Mouse (Mus musculus): ENCODE data around the gene Slain1. TPM values are rescaled to one million over a fixed set of nuclear protein-coding genes. Genes with fewer than 3 reads are reported as not detected.
A peak's percentile ranks its signal among the peaks of the same experiment; 100 is the strongest.
"Not testable (repeated sequence)": the region's sequence is repeated elsewhere in the genome, so short reads cannot be mapped to it uniquely, and the experiment has no call there.

The Slain1 gene
- polyA plus RNA-seq, 1 experiment from 2014 or later = 2.7 TPM

DNA sequence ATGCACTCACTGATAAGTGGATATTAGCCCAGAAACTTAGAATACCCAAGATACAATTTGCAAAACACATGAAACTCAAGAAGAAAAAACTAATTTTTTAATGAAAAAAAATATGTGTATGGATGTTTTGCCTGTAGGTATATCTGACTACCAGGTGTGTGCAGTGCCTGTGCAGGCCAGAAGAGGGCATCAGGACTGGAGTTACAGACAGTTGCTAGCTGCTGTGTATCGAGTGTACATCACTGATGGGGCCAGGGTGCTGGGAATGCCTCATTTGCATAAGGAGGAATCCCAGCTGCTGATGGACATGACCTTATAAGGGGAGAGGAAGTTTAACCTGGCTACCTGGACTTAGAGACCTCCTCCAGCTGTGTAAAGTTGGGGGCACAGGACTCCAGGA lies 82.6 kb downstream of the Slain1 start:
- Histone ChIP-seq H3K9me3 (ENCODE audit: control insufficient read depth, low read length) (no peaks in the 10 kb centered on the region), H3K9ac (ENCODE audit: low read depth, low read length) (no peak overlapping the region), H3K27ac (replicated peaks; ENCODE audit: low read depth, low read length) (no peak overlapping the region), H3K4me1 (ENCODE audit: control insufficient read depth, insufficient read depth, low read length) (peaks cover 3% of the 10 kb centered on the region; the same call in 1 of the 2 replicates), H3K36me3 (ENCODE audit: control insufficient read depth, insufficient read depth, low read length) (no peaks in the 10 kb centered on the region), H3K27me3 (replicated peaks; ENCODE audit: control insufficient read depth, insufficient read depth, low read length) (no peaks in the 10 kb centered on the region), H3K4me2 (ENCODE audit: low read depth, low read length) (no peak overlapping the region), H3K4me3 (ENCODE audit: low read depth, low read length) (no peak overlapping the region)
- ATAC-seq (ENCODE audit: low read depth) (no peak), DNase-seq (ENCODE audit: low spot score) (no peak)
- 64% methylated on average over 1 of the region's 1 CpGs for WGBS

DNA sequence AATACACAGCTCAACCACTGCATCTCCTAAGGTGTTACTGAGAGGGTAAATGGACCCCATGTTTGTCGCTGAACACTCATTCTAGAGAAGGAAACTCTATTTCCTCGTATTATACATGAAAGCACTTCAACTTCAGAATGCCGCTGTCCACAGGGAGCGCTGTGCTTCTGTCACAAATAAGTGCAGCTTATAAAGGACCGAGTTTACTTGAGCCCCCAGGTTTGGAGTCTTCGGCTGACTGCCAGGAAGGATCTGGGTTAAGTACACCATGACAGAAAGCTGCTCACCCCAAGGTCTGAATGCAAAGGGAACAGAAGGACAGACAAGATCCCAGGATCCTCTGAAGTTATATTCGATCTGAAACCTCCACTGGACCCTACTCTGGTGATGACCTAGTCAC lies 91.2 kb downstream of the Slain1 start:
- WGBS = 80% methylated on average over 7 of the region's 7 CpGs

DNA sequence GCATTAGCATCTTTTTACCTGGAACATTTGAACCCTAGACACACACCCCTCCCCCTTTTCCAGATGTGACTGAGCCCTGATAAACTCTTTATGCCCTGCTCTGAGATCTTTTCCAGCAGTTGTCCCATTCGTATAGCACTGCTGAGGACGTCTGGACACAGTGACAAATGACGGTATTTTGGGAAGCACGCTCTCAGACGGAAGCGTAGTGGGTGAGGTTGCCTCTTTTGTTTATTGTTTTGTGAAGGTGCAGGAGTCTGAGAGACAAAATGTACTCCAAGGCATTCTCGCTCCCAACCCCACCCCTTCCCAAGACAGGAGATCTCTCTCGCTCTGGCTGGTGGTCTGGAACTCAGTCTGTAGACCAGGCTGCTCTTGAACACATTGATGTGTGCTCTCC lies 92.1 kb downstream of the Slain1 start:
- ATAC-seq (ENCODE audit: low read depth) (no peak), DNase-seq (ENCODE audit: low spot score) (no peak)
- Histone ChIP-seq H3K4me3 (ENCODE audit: low read depth, low read length) (no peak overlapping the region), H3K27ac (replicated peaks; ENCODE audit: low read depth, low read length) (no peak overlapping the region), H3K4me1 (ENCODE audit: control insufficient read depth, insufficient read depth, low read length) (no peaks in the 10 kb centered on the region), H3K9me3 (ENCODE audit: control insufficient read depth, low read length) (no peaks in the 10 kb centered on the region), H3K36me3 (ENCODE audit: control insufficient read depth, insufficient read depth, low read length) (no peaks in the 10 kb centered on the region), H3K27me3 (replicated peaks; ENCODE audit: control insufficient read depth, insufficient read depth, low read length) (no peaks in the 10 kb centered on the region), H3K4me2 (ENCODE audit: low read depth, low read length) (no peak overlapping the region), H3K9ac (ENCODE audit: low read depth, low read length) (no peak overlapping the region)
- 71% methylated on average over 8 of the region's 8 CpGs for WGBS

More for the DNA sequence above, 91.2 kb downstream of the Slain1 start:
- DNase-seq (ENCODE audit: low spot score) = no peak
- Histone ChIP-seq H3K36me3 (ENCODE audit: control insufficient read depth, insufficient read depth, low read length) (no peaks in the 10 kb centered on the region), H3K9me3 (ENCODE audit: control insufficient read depth, low read length) (no peaks in the 10 kb centered on the region), H3K9ac (ENCODE audit: low read depth, low read length) (no peak overlapping the region), H3K4me1 (ENCODE audit: control insufficient read depth, insufficient read depth, low read length) (no peaks in the 10 kb centered on the region), H3K27ac (replicated peaks; ENCODE audit: low read depth, low read length) (no peak overlapping the region), H3K27me3 (replicated peaks; ENCODE audit: control insufficient read depth, insufficient read depth, low read length) (no peaks in the 10 kb centered on the region), H3K4me3 (ENCODE audit: low read depth, low read length) (no peak overlapping the region), H3K4me2 (ENCODE audit: low read depth, low read length) (no peak overlapping the region)
- no peak for ATAC-seq (ENCODE audit: low read depth)

DNA sequence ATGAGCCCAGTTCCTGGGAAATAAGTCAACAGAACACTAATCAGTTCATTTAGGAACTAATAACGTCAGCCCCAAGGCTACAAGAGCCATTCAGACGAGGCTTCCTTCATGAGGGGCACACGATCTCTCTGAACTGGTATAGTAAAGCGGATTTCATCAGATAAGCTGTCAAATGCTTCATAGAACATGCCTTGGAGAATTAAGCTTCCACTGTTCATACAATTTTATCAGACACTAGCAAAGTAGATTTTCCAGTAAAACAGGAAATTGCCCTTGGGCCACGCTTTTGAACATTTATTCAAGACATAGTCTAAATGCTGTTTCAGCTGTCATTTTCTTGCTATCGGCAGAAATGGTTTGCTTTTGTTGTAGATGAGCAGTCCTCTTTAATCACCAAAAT lies 97.3 kb downstream of the Slain1 start:
- Histone ChIP-seq H3K9me3 (ENCODE audit: control insufficient read depth, low read length) (no peaks in the 10 kb centered on the region), H3K4me3 (ENCODE audit: low read depth, low read length) (no peak overlapping the region), H3K36me3 (ENCODE audit: control insufficient read depth, insufficient read depth, low read length) (no peaks in the 10 kb centered on the region), H3K4me1 (ENCODE audit: control insufficient read depth, insufficient read depth, low read length) (0 out of 2 replicates have a peak, but pooled peaks cover 7% of the 10 kb centered on the region), H3K27me3 (replicated peaks; ENCODE audit: control insufficient read depth, insufficient read depth, low read length) (no peaks in the 10 kb centered on the region), H3K9ac (ENCODE audit: low read depth, low read length) (no peak overlapping the region), H3K27ac (replicated peaks; ENCODE audit: low read depth, low read length) (no peak overlapping the region), H3K4me2 (ENCODE audit: low read depth, low read length) (no peak overlapping the region)
- DNase-seq (ENCODE audit: low spot score) (peak; percentile 78), ATAC-seq (ENCODE audit: low read depth) (no peak)
- 42% methylated on average over 6 of the region's 6 CpGs for WGBS

DNA sequence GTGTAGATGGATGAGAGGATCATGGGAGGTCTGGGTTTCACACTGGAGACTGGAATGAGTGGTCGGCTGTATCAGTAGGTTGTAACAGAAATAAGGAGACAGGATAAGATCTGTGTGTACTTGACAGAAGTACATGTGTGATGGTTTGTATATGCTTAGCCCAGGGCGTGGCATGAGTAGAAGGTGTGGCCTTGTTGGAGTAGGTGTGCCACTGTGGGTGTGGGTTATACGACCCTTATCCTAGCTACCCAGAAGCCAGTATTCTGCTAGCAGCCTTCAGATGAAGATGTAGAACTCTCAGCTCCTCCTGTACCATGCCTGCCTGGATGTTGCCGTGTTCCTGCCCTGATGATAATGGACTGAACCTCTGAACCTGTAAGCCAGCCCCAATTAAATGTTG lies 100.6 kb downstream of the Slain1 start:
- not testable (repeated sequence) for DNase-seq (ENCODE audit: low spot score); ATAC-seq (ENCODE audit: low read depth); H3K4me3 ChIP-seq (ENCODE audit: low read depth, low read length); H3K36me3 ChIP-seq (ENCODE audit: control insufficient read depth, insufficient read depth, low read length); H3K4me2 ChIP-seq (ENCODE audit: low read depth, low read length); H3K9ac ChIP-seq (ENCODE audit: low read depth, low read length); H3K9me3 ChIP-seq (ENCODE audit: control insufficient read depth, low read length); H3K4me1 ChIP-seq (ENCODE audit: control insufficient read depth, insufficient read depth, low read length); H3K27me3 ChIP-seq (replicated peaks; ENCODE audit: control insufficient read depth, insufficient read depth, low read length); H3K27ac ChIP-seq (replicated peaks; ENCODE audit: low read depth, low read length)
- WGBS = 91% methylated on average over 4 of the region's 4 CpGs

DNA sequence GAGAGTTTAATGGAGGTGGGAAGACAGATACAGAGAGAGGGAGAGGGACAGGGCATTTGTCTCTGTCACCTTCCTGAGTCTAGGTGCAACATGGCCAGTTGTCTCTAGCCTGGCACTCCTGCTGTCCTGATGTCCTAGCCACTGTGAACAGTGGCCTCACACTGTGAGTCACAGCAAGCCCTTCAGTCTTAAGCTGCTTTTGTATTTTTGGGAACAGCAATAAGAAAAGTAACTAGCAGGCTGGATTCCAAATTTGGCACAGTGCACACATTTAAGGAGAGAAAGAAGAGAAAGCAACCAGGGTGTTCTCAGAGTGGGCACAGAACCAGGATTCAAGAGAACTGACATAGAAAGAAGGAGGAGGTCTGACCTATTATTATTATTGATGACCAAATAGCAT lies 101.4 kb downstream of the Slain1 start:
- Histone ChIP-seq H3K4me1 (ENCODE audit: control insufficient read depth, insufficient read depth, low read length) (0 out of 2 replicates have a peak, but pooled peaks cover 7% of the 10 kb centered on the region), H3K4me3 (ENCODE audit: low read depth, low read length) (no peak overlapping the region), H3K27ac (replicated peaks; ENCODE audit: low read depth, low read length) (no peak overlapping the region), H3K27me3 (replicated peaks; ENCODE audit: control insufficient read depth, insufficient read depth, low read length) (no peaks in the 10 kb centered on the region), H3K36me3 (ENCODE audit: control insufficient read depth, insufficient read depth, low read length) (no peaks in the 10 kb centered on the region), H3K9me3 (ENCODE audit: control insufficient read depth, low read length) (no peaks in the 10 kb centered on the region), H3K9ac (ENCODE audit: low read depth, low read length) (no peak overlapping the region), H3K4me2 (ENCODE audit: low read depth, low read length) (no peak overlapping the region)
- ATAC-seq (ENCODE audit: low read depth) = no peak
- DNase-seq (ENCODE audit: low spot score) = no peak

DNA sequence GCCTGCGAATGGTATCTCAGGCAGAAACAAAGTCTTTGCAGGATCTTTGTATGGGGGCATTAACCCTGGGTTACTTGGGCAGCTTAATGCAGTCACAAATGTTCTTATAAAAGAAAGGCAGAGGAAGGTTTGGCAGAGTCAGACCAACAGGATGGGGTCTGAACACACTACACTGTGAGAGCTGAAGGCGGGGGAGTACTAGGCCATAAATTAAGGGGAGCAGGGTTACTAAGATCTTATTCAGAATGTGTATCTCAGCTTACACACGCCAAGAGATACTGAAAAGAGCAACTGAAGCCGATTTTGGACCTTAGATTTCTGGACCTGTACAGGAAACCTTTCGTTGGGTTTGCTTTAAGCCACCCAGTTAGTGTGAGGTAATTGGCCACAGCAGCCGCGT lies 102.7 kb downstream of the Slain1 start:
- H3K4me3 ChIP-seq (ENCODE audit: low read depth, low read length) = no peak overlapping the region
- H3K9me3 ChIP-seq (ENCODE audit: control insufficient read depth, low read length) = no peaks in the 10 kb centered on the region
- no peak overlapping the region for H3K4me2 ChIP-seq (ENCODE audit: low read depth, low read length)
- no peaks in the 10 kb centered on the region for H3K27me3 ChIP-seq (replicated peaks; ENCODE audit: control insufficient read depth, insufficient read depth, low read length)
- 0 out of 2 replicates have a peak, but pooled peaks cover 7% of the 10 kb centered on the region for H3K4me1 ChIP-seq (ENCODE audit: control insufficient read depth, insufficient read depth, low read length)
- ATAC-seq (ENCODE audit: low read depth) (no peak), DNase-seq (ENCODE audit: low spot score) (no peak)
- H3K9ac ChIP-seq (ENCODE audit: low read depth, low read length) = no peak overlapping the region
- 90% methylated on average over 7 of the region's 7 CpGs for WGBS
- no peaks in the 10 kb centered on the region for H3K36me3 ChIP-seq (ENCODE audit: control insufficient read depth, insufficient read depth, low read length)
- H3K27ac ChIP-seq (replicated peaks; ENCODE audit: low read depth, low read length) = no peak overlapping the region

DNA sequence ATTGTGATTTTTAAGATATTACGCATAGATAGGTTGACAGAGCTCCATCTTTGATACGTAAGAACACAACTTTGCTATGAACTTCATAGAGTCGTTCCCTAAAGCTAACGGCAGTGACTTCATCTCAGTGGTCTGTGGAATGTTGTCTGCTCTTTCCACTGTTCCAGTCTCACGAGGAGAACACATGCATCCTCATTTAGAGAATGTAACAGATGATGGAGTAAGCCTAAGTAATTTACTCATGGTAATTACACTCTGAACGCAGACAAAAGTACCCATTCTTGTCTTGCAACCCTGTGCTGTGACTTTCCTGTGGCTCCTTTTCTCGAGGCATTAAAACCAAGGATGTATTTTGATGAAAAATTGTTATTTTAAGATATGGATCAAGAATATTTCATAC lies 104.0 kb downstream of the Slain1 start:
- Histone ChIP-seq H3K27me3 (replicated peaks; ENCODE audit: control insufficient read depth, insufficient read depth, low read length) (no peaks in the 10 kb centered on the region), H3K36me3 (ENCODE audit: control insufficient read depth, insufficient read depth, low read length) (no peaks in the 10 kb centered on the region), H3K9ac (ENCODE audit: low read depth, low read length) (no peak overlapping the region), H3K27ac (replicated peaks; ENCODE audit: low read depth, low read length) (no peak overlapping the region), H3K4me2 (ENCODE audit: low read depth, low read length) (no peak overlapping the region), H3K4me1 (ENCODE audit: control insufficient read depth, insufficient read depth, low read length) (0 out of 2 replicates have a peak, but pooled peaks cover 6% of the 10 kb centered on the region), H3K9me3 (ENCODE audit: control insufficient read depth, low read length) (no peaks in the 10 kb centered on the region), H3K4me3 (ENCODE audit: low read depth, low read length) (no peak overlapping the region)
- DNase-seq (ENCODE audit: low spot score) = no peak
- 56% methylated on average over 7 of the region's 7 CpGs for WGBS
- ATAC-seq (ENCODE audit: low read depth) = no peak

DNA sequence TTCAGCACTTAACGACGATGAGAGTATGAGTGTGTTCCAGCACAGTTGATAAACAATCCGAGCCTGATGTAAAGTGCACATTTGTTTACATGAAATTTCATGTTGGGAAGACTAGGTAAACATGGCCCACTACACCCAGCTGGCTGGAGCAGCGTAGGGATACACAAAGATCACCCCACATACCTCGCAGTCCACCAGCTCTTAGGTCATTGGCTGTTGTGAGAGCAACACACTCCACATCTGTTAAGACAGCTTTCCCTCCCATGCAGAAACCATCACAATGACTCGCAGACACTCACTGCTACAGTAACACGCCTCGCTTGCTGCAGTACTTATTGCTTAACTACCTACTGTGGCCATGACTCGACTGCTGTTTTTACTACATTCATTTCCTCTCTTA lies 104.4 kb downstream of the Slain1 start:
- Histone ChIP-seq H3K36me3 (ENCODE audit: control insufficient read depth, insufficient read depth, low read length) (no peaks in the 10 kb centered on the region), H3K27ac (replicated peaks; ENCODE audit: low read depth, low read length) (no peak overlapping the region), H3K4me1 (ENCODE audit: control insufficient read depth, insufficient read depth, low read length) (0 out of 2 replicates have a peak, but pooled peaks cover 2% of the 10 kb centered on the region), H3K4me2 (ENCODE audit: low read depth, low read length) (no peak overlapping the region), H3K9ac (ENCODE audit: low read depth, low read length) (no peak overlapping the region), H3K9me3 (ENCODE audit: control insufficient read depth, low read length) (no peaks in the 10 kb centered on the region), H3K4me3 (ENCODE audit: low read depth, low read length) (no peak overlapping the region), H3K27me3 (replicated peaks; ENCODE audit: control insufficient read depth, insufficient read depth, low read length) (no peaks in the 10 kb centered on the region)
- WGBS = 74% methylated on average over 9 of the region's 9 CpGs
- DNase-seq (ENCODE audit: low spot score) (no peak), ATAC-seq (ENCODE audit: low read depth) (no peak; the same call in 1 of the 2 replicates)
